Mouse (Mus musculus): ENCODE measurements around the gene Otos.

GRCm38 (mm10) chr1:92633726-92634125 is 14.9 kb downstream of the Otos start:
- TF ChIP-seq HCFC1 (IDR thresholded peaks at IDR 0.05; ENCODE audit: borderline replicate concordance, insufficient read depth, low read length) (no peak), MAFK (IDR thresholded peaks at IDR 0.05; ENCODE audit: insufficient read depth, low read depth, low read length) (no peak), ZNF384 (IDR thresholded peaks at IDR 0.05; ENCODE audit: low read depth, low read length) (no peak), ZC3H11A (IDR thresholded peaks at IDR 0.05; ENCODE audit: borderline replicate concordance, low read depth, low read length) (no peak)
